Mouse (Mus musculus) liver, postnatal 0 days (tissue): ENCODE data around the gene Themis2. TPM values are rescaled to one million over a fixed set of nuclear protein-coding genes. Genes with fewer than 3 reads are reported as not detected.

ENCODE experiments used
- ATAC-seq: fragments of 200-750 bp; cut with Nextera tagmentation; 2 replicates; pipeline ENCODE4 v1.8.0; 2017; ENCODE audit warnings: mild to moderate bottlenecking, moderate library complexity
- DNase-seq: peaks from one replicate; pipeline ENCODE4 v3.0.0-alpha.2; 2016
- H3K27ac ChIP-seq: fragments of 300-500 bp; sonication (generic); 2 replicates; pipeline ENCODE4 v1.5.1; 2014; ENCODE audit warnings: antibody characterized with exemption, moderate library complexity, mild to moderate bottlenecking, low read depth
- H3K27me3 ChIP-seq: fragments of 300-500 bp; sonication (generic); 2 replicates; pipeline ENCODE4 v1.6.1; 2014; ENCODE audit warnings: low read length, control low read depth, mixed read lengths; ENCODE audit not compliant: insufficient read depth
- H3K36me3 ChIP-seq: fragments of 300-500 bp; sonication (generic); replicated peaks from 2 replicates; pipeline ENCODE4 v1.6.1; 2014; ENCODE audit warnings: mild to moderate bottlenecking, control low read depth, low read length, moderate library complexity, mixed read lengths; ENCODE audit not compliant: insufficient read depth
- H3K4me1 ChIP-seq: fragments of 300-500 bp; sonication (generic); 2 replicates; pipeline ENCODE4 v1.6.1; 2014; ENCODE audit warnings: antibody characterized with exemption, mild to moderate bottlenecking, control low read depth; ENCODE audit not compliant: insufficient read depth
- H3K4me2 ChIP-seq: fragments of 300-500 bp; sonication (generic); 2 replicates; pipeline ENCODE4 v1.6.1; 2014; ENCODE audit warnings: low read depth, mild to moderate bottlenecking, low read length, moderate library complexity, mixed read lengths
- H3K4me3 ChIP-seq: fragments of 300-500 bp; sonication (generic); 2 replicates; pipeline ENCODE4 v1.5.1; 2014; ENCODE audit warnings: low read depth, low read length
- H3K9ac ChIP-seq: fragments of 300-500 bp; sonication (generic); replicated peaks from 2 replicates; pipeline ENCODE4 v1.6.1; 2014; ENCODE audit warnings: mild to moderate bottlenecking, moderate library complexity
- H3K9me3 ChIP-seq: fragments of 300-500 bp; sonication (generic); 2 replicates; pipeline ENCODE4 v1.6.1; 2016; ENCODE audit warnings: mild to moderate bottlenecking, control low read depth, low read length, mixed read lengths
- CTCF ChIP-seq: sonication (generic); IDR thresholded peaks from 2 replicates; pipeline ENCODE4 v1.5.1; 2016; ENCODE audit warnings: antibody characterized with exemption, low read depth
- EP300 ChIP-seq: IDR thresholded peaks from 2 replicates; pipeline ENCODE4 v1.6.1; 2016; ENCODE audit warnings: antibody characterized with exemption, low read depth, mild to moderate bottlenecking
- WGBS: fragments of 180-500 bp; shearing (Covaris S2); extraction: QIAGEN DNeasy Blood & Tissue Kit; methylation state at CpG from one replicate; pipeline ENCODE4 v1.1.7; 2014; ENCODE audit not compliant: insufficient replicate concordance; 5-methylcytosine and 5-hydroxymethylcytosine counted together
- polyA plus RNA-seq: library from polyadenylated mRNA; unstranded; fragments of >200 nt; fragmentation: Nextera tagmentation; extraction: Ambion mirVana; gene quantifications from 2 replicates; pipeline ENCODE4 v1.2.1, GENCODE M21; 2015

Themis2 gene
- polyA plus RNA-seq: 3.1 and 3.5 TPM in 2 replicates

DNA sequence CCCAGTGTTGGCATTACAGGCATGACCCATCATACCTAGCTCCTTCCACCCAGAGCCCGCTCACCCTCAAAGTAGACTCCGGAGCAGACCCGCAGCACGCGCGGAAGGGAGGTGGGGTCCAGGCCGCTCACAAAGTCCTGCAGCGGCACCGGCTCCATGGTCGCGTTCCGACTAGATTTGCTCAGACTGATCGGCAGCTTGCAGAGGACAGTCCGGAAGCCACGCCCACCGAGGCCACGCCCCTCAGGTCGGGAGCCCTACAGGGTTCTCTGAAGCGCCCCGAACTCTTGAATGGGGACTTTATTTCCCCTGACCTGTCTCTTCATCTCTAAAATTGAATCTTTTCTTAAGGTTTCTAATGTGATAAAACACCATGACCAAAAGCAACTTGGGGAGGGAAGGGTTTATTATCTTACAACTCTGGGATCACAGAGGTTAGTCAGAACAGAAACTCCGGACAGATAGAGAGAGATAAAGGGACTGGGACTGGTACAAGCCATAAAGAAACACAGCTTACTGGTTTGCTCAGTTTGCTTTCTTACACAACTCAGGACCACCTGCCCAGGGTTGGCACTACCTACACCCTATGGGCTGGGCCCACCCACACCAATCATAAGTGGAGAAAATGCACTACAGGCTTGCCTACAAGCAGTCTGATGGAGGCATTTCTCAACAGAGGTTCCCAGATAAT lies at the start of gene Themis2:
TSS of gene Themis2 (minus strand) at position 192 of the 691 bp plus-strand sequence.
- Histone ChIP-seq H3K4me3 (peak within 1 kb of the TSS; percentile 57), H3K9me3 (no peaks in the 10 kb centered on the region), H3K27ac (peak within 1 kb of the TSS; percentile 70), H3K4me2 (peak within 1 kb of the TSS; percentile 74), H3K9ac (peak within 1 kb of the TSS; percentile 63), H3K36me3 (0 out of 2 replicates have a peak, but pooled peaks cover 3% of the 10 kb centered on the region), H3K4me1 (peaks cover 14% of the 10 kb centered on the region; the same call in 1 of the 2 replicates), H3K27me3 (peaks cover 9% of the 10 kb centered on the region; the same call in 1 of the 2 replicates)
- peak; percentile 92 for DNase-seq
- peak; percentile 68 for ATAC-seq
- WGBS: under 1% methylated on average over 21 of the region's 21 CpGs
- TF ChIP-seq EP300 (no peak), CTCF (no peak)

DNA sequence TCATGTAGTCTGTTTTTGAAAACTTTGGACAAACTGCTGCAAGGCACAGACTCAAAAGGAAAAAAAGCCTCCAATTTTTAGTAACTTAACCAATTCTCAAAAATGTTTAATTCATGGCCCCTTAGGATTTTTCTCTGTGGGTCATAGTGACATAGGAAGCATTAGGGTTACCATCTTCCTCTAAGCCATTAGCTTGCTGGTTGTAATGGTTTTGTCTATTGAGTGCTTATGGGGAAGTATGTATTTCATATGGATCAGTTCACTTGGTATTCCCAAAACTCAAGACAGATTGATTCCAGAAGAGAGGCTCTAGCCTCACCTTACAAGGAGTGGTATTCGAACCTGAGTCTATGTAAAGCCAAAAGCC lies 47.5 kb upstream of the Themis2 start:
- ATAC-seq (no peak), DNase-seq (no peak)
- Histone ChIP-seq H3K36me3 (peaks cover 15% of the 10 kb centered on the region), H3K27ac (peak overlapping the region; percentile 76), H3K4me3 (peak overlapping the region; percentile 88; the same call in 1 of the 2 replicates), H3K9me3 (no peaks in the 10 kb centered on the region), H3K4me2 (peak overlapping the region; percentile 95), H3K27me3 (no peaks in the 10 kb centered on the region), H3K4me1 (peaks cover 18% of the 10 kb centered on the region), H3K9ac (peak overlapping the region; percentile 89; the same call in 1 of the 2 replicates)
- 83% methylated on average over 1 of the region's 1 CpGs for WGBS
- no peak for TF ChIP-seq CTCF
- TF ChIP-seq EP300: no peak

DNA sequence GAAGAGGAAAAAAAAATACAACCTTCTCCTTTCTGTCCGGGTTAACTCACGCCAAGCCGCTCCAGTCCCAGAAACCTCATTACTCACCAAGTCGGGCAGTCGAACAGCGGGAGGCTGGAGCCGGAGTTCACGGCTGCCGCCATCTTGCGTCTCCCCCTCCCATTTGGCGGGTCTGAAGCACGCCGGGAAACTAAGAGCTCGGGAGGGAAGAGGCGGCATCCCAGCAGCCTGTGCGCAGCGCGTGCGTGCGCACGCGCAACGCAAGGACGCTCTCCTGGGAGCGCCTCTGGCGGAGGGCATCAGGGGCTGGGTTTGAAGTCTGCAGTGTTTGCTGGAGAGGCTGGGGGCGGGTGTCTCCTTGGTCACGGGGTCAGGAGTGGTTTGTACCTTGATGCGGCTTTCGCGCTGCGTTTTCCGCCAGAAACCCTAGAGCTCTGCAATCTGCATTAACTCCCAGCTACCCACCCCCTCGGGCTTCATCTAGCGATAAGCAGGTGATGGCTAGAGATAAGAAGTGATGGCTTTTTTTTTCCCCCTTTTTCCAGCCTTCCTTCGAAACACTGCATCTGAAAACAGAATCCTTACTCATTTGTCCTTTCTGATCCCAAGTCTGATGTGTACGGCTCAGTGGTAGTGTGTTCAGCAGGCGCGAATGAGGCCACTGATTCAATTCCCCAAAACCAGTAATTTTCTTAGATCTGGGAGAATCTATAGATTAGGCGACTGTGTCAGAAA lies 47.0 kb upstream of the Themis2 start, which contains the start of gene Ppp1r8:
TSS of gene Ppp1r8 (minus strand) at position 200 of the 735 bp plus-strand sequence.
- TF ChIP-seq EP300: peak; percentile 16; the same call in 1 of the 2 replicates
- peak; percentile 57 for TF ChIP-seq CTCF
- H3K36me3 ChIP-seq: peaks cover 18% of the 10 kb centered on the region
- H3K4me2 ChIP-seq: peak within 1 kb of the TSS; percentile 95
- H3K27ac ChIP-seq: peak within 1 kb of the TSS; percentile 76
- peak within 1 kb of the TSS; percentile 88 for H3K4me3 ChIP-seq
- DNase-seq (peak; percentile 88), ATAC-seq (peak; percentile 99)
- H3K27me3 ChIP-seq: no peaks in the 10 kb centered on the region
- peaks cover 18% of the 10 kb centered on the region for H3K4me1 ChIP-seq
- peak within 1 kb of the TSS; percentile 89 for H3K9ac ChIP-seq
- H3K9me3 ChIP-seq: no peaks in the 10 kb centered on the region
- 2% methylated on average over 40 of the region's 40 CpGs for WGBS

DNA sequence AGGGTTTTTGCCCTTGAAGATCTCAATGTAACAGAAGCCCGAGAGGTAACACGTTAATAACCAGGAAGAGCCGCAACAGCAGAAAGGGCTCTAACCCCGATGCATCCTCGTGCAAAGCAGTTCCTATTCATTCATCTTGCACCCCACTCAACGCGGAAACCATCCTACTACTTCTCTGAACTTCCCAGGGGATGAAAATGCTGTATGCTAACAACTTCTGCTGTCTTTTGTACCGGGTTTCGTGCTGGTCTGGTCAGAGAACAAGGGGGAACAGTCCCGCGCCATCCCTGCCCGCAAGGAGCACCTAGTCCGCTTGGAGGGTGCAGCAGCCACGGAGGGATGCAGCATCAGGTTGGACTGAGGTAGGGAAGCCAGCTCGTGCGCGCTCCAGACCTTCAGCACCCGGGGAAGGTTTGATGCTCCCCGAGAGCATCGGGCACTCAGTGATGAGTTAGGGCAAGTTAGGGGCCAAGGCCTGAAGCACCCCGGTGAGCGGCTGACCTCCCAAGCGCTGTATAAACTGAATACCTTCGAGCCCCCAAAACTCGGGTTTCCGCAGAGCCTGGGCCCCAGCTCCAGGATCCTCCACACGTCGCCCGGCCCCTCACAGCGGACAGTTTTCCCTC lies 46.2 kb upstream of the Themis2 start:
- ATAC-seq (peak; percentile 43), DNase-seq (peak; percentile 51)
- TF ChIP-seq CTCF (no peak), EP300 (no peak)
- under 1% methylated on average over 30 of the region's 30 CpGs for WGBS
- Histone ChIP-seq H3K36me3 (peaks cover 25% of the 10 kb centered on the region), H3K9ac (peak overlapping the region; percentile 89), H3K27ac (peak overlapping the region; percentile 76), H3K4me2 (peak overlapping the region; percentile 95), H3K4me1 (peaks cover 18% of the 10 kb centered on the region), H3K9me3 (no peaks in the 10 kb centered on the region), H3K4me3 (peak overlapping the region; percentile 88), H3K27me3 (no peaks in the 10 kb centered on the region)

DNA sequence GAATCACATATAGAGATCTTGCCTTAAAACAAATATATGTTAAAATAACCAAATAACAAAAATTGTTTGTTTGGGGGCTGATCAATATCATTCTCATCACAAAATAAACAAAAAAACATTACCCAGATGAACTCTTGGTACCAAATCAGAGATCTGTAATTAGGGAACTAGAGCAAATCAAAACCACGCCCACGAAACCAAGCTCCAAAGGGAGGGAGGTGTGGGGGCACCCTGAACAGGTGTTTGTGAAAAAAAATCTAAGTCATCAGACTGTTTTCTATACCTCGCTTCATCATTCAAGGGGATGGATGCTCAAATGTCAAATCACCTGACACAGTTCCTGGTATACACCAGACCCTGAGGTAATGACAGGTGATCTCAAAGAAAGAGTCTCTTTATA lies 45.3 kb upstream of the Themis2 start:
- ATAC-seq (no peak), DNase-seq (no peak)
- Histone ChIP-seq H3K27ac (no peak overlapping the region), H3K4me3 (peak overlapping the region; percentile 88; the same call in 1 of the 2 replicates), H3K4me2 (peak overlapping the region; percentile 95), H3K36me3 (peaks cover 31% of the 10 kb centered on the region), H3K27me3 (no peaks in the 10 kb centered on the region), H3K4me1 (peaks cover 18% of the 10 kb centered on the region), H3K9me3 (no peaks in the 10 kb centered on the region), H3K9ac (peak overlapping the region; percentile 89)
- 66% methylated on average over 3 of the region's 3 CpGs for WGBS
- TF ChIP-seq EP300 (no peak), CTCF (no peak)
